ENCODE assay signal across 19 mouse cellular contexts in genomic region chr8:109248356-109248755, GRCm38 (mm10).
DNase-seq lines count a peak whose midpoint lies in the region; ATAC-seq lines count a peak whose summit lies in the region.
"Had no signal": no experiment of that assay in that cellular context is flagged by ENCODE, and none has a peak within 500 bp of the region (broad histone marks: within the 10 kb centered on the region; RNA-seq: fewer than 3 reads in every experiment).

No protein-coding gene starts in this region.

- H3K4me1 ChIP-seq in forebrain, embryonic 13.5 days = peaks cover 58% of the 10 kb centered on the region
- H3K4me1 ChIP-seq in forebrain, embryonic 10.5 days = peaks cover 54% of the 10 kb centered on the region
- H3K4me1 ChIP-seq in neural tube, embryonic 11.5 days (ENCODE audit: control insufficient read depth, insufficient read depth, low read length) = 0 out of 2 replicates have a peak, but pooled peaks cover 7% of the 10 kb centered on the region
- H3K4me1 ChIP-seq in midbrain, embryonic 15.5 days = peaks cover 31% of the 10 kb centered on the region
- H3K4me1 ChIP-seq: embryonic facial prominence, embryonic 12.5 days; liver, embryonic 15.5 days had no signal

- peak overlapping the region; percentile 70 for H3K27ac ChIP-seq in forebrain, embryonic 13.5 days
- H3K27ac ChIP-seq in forebrain, embryonic 10.5 days = no peak overlapping the region
- no peak overlapping the region for H3K27ac ChIP-seq in neural tube, embryonic 11.5 days (ENCODE audit: low read depth, low read length)
- H3K27ac ChIP-seq in midbrain, embryonic 15.5 days = peak overlapping the region; percentile 84
- H3K27ac ChIP-seq: embryonic facial prominence, embryonic 12.5 days; limb, embryonic 13.5 days; liver, embryonic 15.5 days; stomach, postnatal 0 days had no signal

- H3K36me3 ChIP-seq in forebrain, embryonic 13.5 days (ENCODE audit: poor library complexity, severe bottlenecking) = no peaks in the 10 kb centered on the region
- no peaks in the 10 kb centered on the region for H3K36me3 ChIP-seq in forebrain, embryonic 10.5 days (replicated peaks)
- no peaks in the 10 kb centered on the region for H3K36me3 ChIP-seq in neural tube, embryonic 11.5 days (ENCODE audit: control insufficient read depth, insufficient read depth, low read length)
- no peaks in the 10 kb centered on the region for H3K36me3 ChIP-seq in midbrain, embryonic 15.5 days (replicated peaks)
- H3K36me3 ChIP-seq: embryonic facial prominence, embryonic 12.5 days; limb, embryonic 13.5 days; liver, embryonic 15.5 days had no signal

- DNase-seq in forebrain, embryonic 10.5 days (ENCODE audit: extremely low spot score, low spot score) = no peak
- DNase-seq in neural tube, embryonic 11.5 days (ENCODE audit: low spot score) = no peak
- no peak for DNase-seq in neural tube, embryonic 10.5 days (ENCODE audit: extremely low spot score, low spot score)
- no peak for DNase-seq in kidney, adult 11 months
- DNase-seq in thymus, postnatal 0 days (ENCODE audit: low spot score) = no peak
- DNase-seq: adrenal gland, postnatal 14 days; cerebellum, adult 18-20 months; heart, postnatal 4 days; kidney, postnatal 10 days; thymus, postnatal 14 days had no signal

- no peak for ATAC-seq in forebrain, embryonic 13.5 days
- no peak for ATAC-seq in neural tube, embryonic 11.5 days (ENCODE audit: insufficient read depth, low FRiP score, low TSS enrichment)
- no peak for ATAC-seq in midbrain, embryonic 15.5 days (replicated peaks)
- ATAC-seq: intestine, postnatal 0 days; lung, postnatal 0 days had no signal

- 25% methylated on average over 6 of the region's 6 CpGs for WGBS in forebrain, embryonic 13.5 days
- WGBS in forebrain, embryonic 10.5 days = 85% methylated on average over 6 of the region's 6 CpGs
- 74% methylated on average over 6 of the region's 6 CpGs for WGBS in neural tube, embryonic 11.5 days
- 42% methylated on average over 6 of the region's 6 CpGs for WGBS in midbrain, embryonic 15.5 days

- H3K9ac ChIP-seq in forebrain, embryonic 13.5 days = peak overlapping the region; percentile 52; the same call in 1 of the 2 replicates
- no peak overlapping the region for H3K9ac ChIP-seq in neural tube, embryonic 11.5 days (ENCODE audit: low read length)
- peak overlapping the region; percentile 48; the same call in 1 of the 2 replicates for H3K9ac ChIP-seq in midbrain, embryonic 15.5 days
- H3K9ac ChIP-seq: embryonic facial prominence, embryonic 12.5 days; limb, embryonic 13.5 days; liver, embryonic 15.5 days had no signal

- peak overlapping the region; percentile 55 for H3K4me2 ChIP-seq in forebrain, embryonic 13.5 days
- 0 out of 2 replicates have a peak overlapping the region, but pooled peaks have one; percentile 25 for H3K4me2 ChIP-seq in neural tube, embryonic 11.5 days (ENCODE audit: low read depth)
- H3K4me2 ChIP-seq in midbrain, embryonic 15.5 days = peak overlapping the region; percentile 46
- H3K4me2 ChIP-seq: embryonic facial prominence, embryonic 12.5 days; limb, embryonic 13.5 days; liver, embryonic 15.5 days had no signal

- peak overlapping the region; percentile 34 for H3K4me3 ChIP-seq in forebrain, embryonic 13.5 days
- no peak overlapping the region for H3K4me3 ChIP-seq in forebrain, embryonic 10.5 days
- H3K4me3 ChIP-seq in neural tube, embryonic 11.5 days (ENCODE audit: low read depth, low read length) = no peak overlapping the region
- peak overlapping the region; percentile 38 for H3K4me3 ChIP-seq in midbrain, embryonic 15.5 days
- H3K4me3 ChIP-seq: embryonic facial prominence, embryonic 12.5 days; limb, embryonic 13.5 days; liver, embryonic 15.5 days; myocyte had no signal

- peaks cover 22% of the 10 kb centered on the region for H3K27me3 ChIP-seq in forebrain, embryonic 13.5 days
- H3K27me3 ChIP-seq in forebrain, embryonic 10.5 days (ENCODE audit: poor library complexity, severe bottlenecking) = no peaks in the 10 kb centered on the region; the same call in 1 of the 2 replicates
- H3K27me3 ChIP-seq in neural tube, embryonic 11.5 days (ENCODE audit: control insufficient read depth, insufficient read depth, low read length) = no peaks in the 10 kb centered on the region
- no peaks in the 10 kb centered on the region for H3K27me3 ChIP-seq in midbrain, embryonic 15.5 days (replicated peaks)
- H3K27me3 ChIP-seq: embryonic facial prominence, embryonic 12.5 days; limb, embryonic 13.5 days; liver, embryonic 15.5 days had no signal

- no peaks in the 10 kb centered on the region for H3K9me3 ChIP-seq in forebrain, embryonic 13.5 days (replicated peaks)
- no peaks in the 10 kb centered on the region for H3K9me3 ChIP-seq in forebrain, embryonic 10.5 days
- H3K9me3 ChIP-seq in neural tube, embryonic 11.5 days (ENCODE audit: control insufficient read depth, low read length) = no peaks in the 10 kb centered on the region
- no peaks in the 10 kb centered on the region for H3K9me3 ChIP-seq in midbrain, embryonic 15.5 days
- H3K9me3 ChIP-seq: embryonic facial prominence, embryonic 12.5 days; limb, embryonic 13.5 days; liver, embryonic 15.5 days had no signal

Comparison
In these comparisons a context has a peak if more than half of its experiments do, and no peak if none do; other contexts are left out.
1. H3K27ac ChIP-seq: peak in forebrain, embryonic 13.5 days (single experiment) and midbrain, embryonic 15.5 days (single experiment); none in forebrain, embryonic 10.5 days (single experiment) and neural tube, embryonic 11.5 days (single experiment).
2. H3K4me3 ChIP-seq: peak in forebrain, embryonic 13.5 days (single experiment) and midbrain, embryonic 15.5 days (single experiment); none in forebrain, embryonic 10.5 days (single experiment) and neural tube, embryonic 11.5 days (single experiment).
3. Peak in every context shown above with its lines, with median percentiles within 50 percentile points of each other: H3K4me2 ChIP-seq.